Mouse (Mus musculus): ENCODE measurements around the gene Smg6. TPM values are rescaled to one million over a fixed set of nuclear protein-coding genes. Genes with fewer than 3 reads are reported as not detected.

Smg6 gene
- polyA plus RNA-seq, 1 experiment from 2014 or later = 21.3 TPM

DNA sequence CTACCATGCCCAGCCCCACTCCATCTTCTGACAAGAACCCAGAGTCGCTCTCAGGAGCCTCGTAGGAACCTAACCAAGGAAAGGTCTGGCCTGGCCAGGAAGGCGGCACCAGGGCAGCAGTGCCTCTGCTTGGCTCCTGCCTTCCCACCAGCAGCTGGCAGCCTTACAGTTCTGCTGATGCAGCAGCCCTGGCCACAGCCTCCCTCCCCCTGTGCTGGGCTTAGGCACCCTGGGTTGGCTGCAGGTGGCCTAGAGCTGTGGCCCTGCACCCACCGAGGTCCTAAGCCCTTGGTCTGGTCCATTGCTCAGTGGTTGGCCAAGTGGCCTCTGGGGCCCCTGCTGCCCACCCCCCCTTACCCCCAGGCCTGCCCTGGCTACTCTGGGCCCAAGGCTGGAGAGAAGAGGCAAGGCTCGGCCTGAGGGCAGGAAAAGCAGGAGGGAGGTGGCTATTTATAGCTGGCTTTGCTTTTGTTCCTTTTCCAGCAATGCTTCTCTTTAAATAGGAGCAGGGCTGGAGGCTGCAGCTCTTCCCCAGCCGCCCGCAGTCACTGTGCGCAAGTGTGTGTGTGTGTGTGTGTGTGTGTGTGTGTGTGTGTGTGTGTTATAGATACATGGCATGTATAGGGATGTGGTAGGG is 286.5 kb downstream of the Smg6 start:
- peaks cover 26% of the 10 kb centered on the region for H3K4me1 ChIP-seq
- no peaks in the 10 kb centered on the region for H3K9me3 ChIP-seq
- no peaks in the 10 kb centered on the region; the same call in 1 of the 2 replicates for H3K27me3 ChIP-seq (replicated peaks)
- no peaks in the 10 kb centered on the region for H3K36me3 ChIP-seq
- 0 out of 2 replicates have a peak overlapping the region, but pooled peaks have one; percentile 13 for H3K9ac ChIP-seq
- no peak for ATAC-seq (ENCODE audit: low FRiP score, low read depth)
- 0 out of 2 replicates have a peak overlapping the region, but pooled peaks have one; percentile 32 for H3K27ac ChIP-seq
- WGBS = 44% methylated on average over 8 of the region's 8 CpGs
- no peak overlapping the region for H3K4me3 ChIP-seq
- no peak overlapping the region for H3K4me2 ChIP-seq (replicated peaks)

DNA sequence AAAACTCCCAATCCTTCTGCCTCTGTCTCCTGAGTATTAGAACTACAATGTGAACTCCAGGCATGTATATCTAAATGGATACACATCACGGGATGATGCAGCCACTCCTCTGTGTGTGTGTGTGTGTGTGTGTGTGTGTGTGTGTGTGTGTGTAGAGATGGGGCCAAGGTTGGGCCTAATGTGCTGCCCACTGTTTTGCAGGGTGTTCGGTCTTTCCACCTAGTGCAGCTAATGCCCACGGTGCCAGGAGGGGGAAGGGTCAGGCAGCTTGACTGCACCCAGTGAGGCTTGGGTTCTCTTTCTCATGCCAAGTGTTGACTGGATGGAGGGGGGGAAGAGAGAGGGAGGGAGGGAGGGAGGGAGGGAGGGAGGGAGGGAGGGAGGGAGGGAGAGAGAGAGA is 287.3 kb downstream of the Smg6 start:
- Histone ChIP-seq H3K4me1 (peaks cover 26% of the 10 kb centered on the region), H3K9ac (no peak overlapping the region), H3K27ac (no peak overlapping the region), H3K9me3 (no peaks in the 10 kb centered on the region), H3K36me3 (no peaks in the 10 kb centered on the region), H3K27me3 (replicated peaks) (no peaks in the 10 kb centered on the region; the same call in 1 of the 2 replicates), H3K4me3 (no peak overlapping the region), H3K4me2 (replicated peaks) (no peak overlapping the region)
- WGBS = 49% methylated on average over 3 of the region's 3 CpGs
- no peak for ATAC-seq (ENCODE audit: low FRiP score, low read depth)

DNA sequence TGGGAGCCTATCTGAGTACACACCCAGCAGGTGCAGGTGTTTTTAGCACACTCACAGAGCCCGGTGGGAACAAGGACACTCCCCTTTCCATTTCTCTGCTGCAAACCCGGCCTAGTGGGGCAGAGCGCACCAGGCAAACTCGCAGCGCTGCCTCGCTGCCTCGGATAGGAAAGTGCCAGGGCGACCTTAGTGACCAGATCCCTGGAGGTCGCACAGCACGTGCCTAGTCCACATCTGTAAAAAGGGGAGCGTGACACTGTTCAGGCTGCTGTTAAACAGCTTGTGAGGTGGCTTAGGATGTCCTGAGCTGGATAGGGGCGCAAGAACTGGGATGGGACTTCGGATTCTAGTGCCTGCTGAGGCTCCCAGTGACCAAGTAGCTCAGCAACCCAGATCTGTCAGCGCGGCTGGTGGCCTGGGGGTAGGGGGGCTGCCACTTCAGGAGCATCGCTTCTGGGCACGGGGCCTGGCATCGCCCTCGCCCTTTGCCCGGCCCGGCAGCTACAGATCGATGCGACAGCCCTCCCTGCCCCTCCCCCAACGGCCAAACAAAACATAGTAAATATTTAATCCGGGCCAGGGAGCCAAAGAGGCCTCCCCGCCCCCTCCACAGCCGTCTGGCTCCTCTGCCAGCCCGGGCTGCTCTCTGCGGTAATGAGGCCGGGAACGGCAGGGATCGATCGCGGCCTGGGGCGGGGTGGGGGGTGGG is 287.9 kb downstream of the Smg6 start:
- Histone ChIP-seq H3K9me3 (no peaks in the 10 kb centered on the region), H3K36me3 (no peaks in the 10 kb centered on the region), H3K4me2 (replicated peaks) (peak overlapping the region; percentile 69), H3K4me1 (peaks cover 26% of the 10 kb centered on the region), H3K27me3 (replicated peaks) (no peaks in the 10 kb centered on the region; the same call in 1 of the 2 replicates), H3K9ac (peak overlapping the region; percentile 61), H3K27ac (peak overlapping the region; percentile 15; the same call in 1 of the 2 replicates), H3K4me3 (peak overlapping the region; percentile 29)
- ATAC-seq (ENCODE audit: low FRiP score, low read depth) = peak; percentile 75
- 3% methylated on average over 35 of the region's 35 CpGs for WGBS

MicroRNAs within 50 kb of the gene (microRNA counts, 519-probe panel; counts per million panel counts)
- microRNA mmu-miR-132 = 4,578 counts per million, percentile 80 among the panel's probes with 10 or more counts
- microRNA mmu-miR-212 = 342 counts per million, percentile 67 among the panel's probes with 10 or more counts

Small RNAs within 50 kb of the gene (microRNA-seq; reads per million reads assigned to microRNA genes)
- gene Mir132 (301 reads per million, percentile 66 among the genes with 10 or more reads in this experiment), gene Mir212 (29.1 reads per million, percentile 34 among the genes with 10 or more reads in this experiment)

Other genes starting within 250 kb of the Smg6 start
- 73.0 and 82.4 TPM in 2 replicates for gene Pafah1b1, start 201.2 kb upstream of the Smg6 start, polyA plus RNA-seq (2016; fragmentation: Nextera tagmentation; extraction: Ambion mirVana)
- 46.2 and 53.8 TPM in 2 replicates for gene Mettl16, start 155.0 kb upstream of the Smg6 start, polyA plus RNA-seq (2016; fragmentation: Nextera tagmentation; extraction: Ambion mirVana)
- 7.8 and 9.0 TPM in 2 replicates for gene Mnt, start 94.9 kb upstream of the Smg6 start, polyA plus RNA-seq (2016; fragmentation: Nextera tagmentation; extraction: Ambion mirVana)
- gene Sgsm2, start 28.8 kb upstream of the Smg6 start, polyA plus RNA-seq (2016; fragmentation: Nextera tagmentation; extraction: Ambion mirVana) = 16.1 and 16.8 TPM in 2 replicates
- gene Tsr1, start 27.8 kb upstream of the Smg6 start, polyA plus RNA-seq (2016; fragmentation: Nextera tagmentation; extraction: Ambion mirVana) = 35.2 and 38.3 TPM in 2 replicates
- gene Srr, start 125 bp downstream of the Smg6 start, polyA plus RNA-seq (2016; fragmentation: Nextera tagmentation; extraction: Ambion mirVana) = 27.4 and 28.1 TPM in 2 replicates
- 17.1 and 17.8 TPM in 2 replicates for gene Hic1, start 243.7 kb downstream of the Smg6 start, polyA plus RNA-seq (2016; fragmentation: Nextera tagmentation; extraction: Ambion mirVana)